Mouse (Mus musculus): ENCODE results near the gene Ptger4.

Gene Ptger4

GRCm38 (mm10) chr15:5243959-5244905 lies at the start of gene Ptger4:
Ptger4 (minus strand) TSS chr15:5244187.
- peak; percentile 88 for DNase-seq (ENCODE audit: low read depth, low spot score)

GRCm38 (mm10) chr15:5288412-5288811 lies 44.4 kb upstream of the Ptger4 start:
- DNase-seq (ENCODE audit: low read depth, low spot score): no peak

GRCm38 (mm10) chr15:5287072-5287471 lies 43.1 kb upstream of the Ptger4 start:
- no peak for DNase-seq (ENCODE audit: low read depth, low spot score)

- no peak for DNase-seq (ENCODE audit: low read depth, low spot score)
Measured at GRCm38 (mm10) chr15:5281316-5281715, 37.3 kb upstream of the Ptger4 start.

- DNase-seq (ENCODE audit: low read depth, low spot score): no peak
Measured at GRCm38 (mm10) chr15:5279831-5280230, 35.8 kb upstream of the Ptger4 start.

- DNase-seq (ENCODE audit: low read depth, low spot score): no peak
Measured at GRCm38 (mm10) chr15:5278525-5278924, 34.5 kb upstream of the Ptger4 start.

GRCm38 (mm10) chr15:5273981-5274380 lies 30.0 kb upstream of the Ptger4 start:
- no peak for DNase-seq (ENCODE audit: low read depth, low spot score)

- DNase-seq (ENCODE audit: low read depth, low spot score): no peak
Measured at GRCm38 (mm10) chr15:5266095-5266494, 22.1 kb upstream of the Ptger4 start.

GRCm38 (mm10) chr15:5262874-5263504 lies 19.0 kb upstream of the Ptger4 start:
- DNase-seq (ENCODE audit: low read depth, low spot score): no peak

GRCm38 (mm10) chr15:5262095-5262667 lies 18.2 kb upstream of the Ptger4 start:
- DNase-seq (ENCODE audit: low read depth, low spot score): no peak

- no peak for DNase-seq (ENCODE audit: low read depth, low spot score)
Measured at GRCm38 (mm10) chr15:5261004-5261403, 17.0 kb upstream of the Ptger4 start.

GRCm38 (mm10) chr15:5260183-5260582 lies 16.2 kb upstream of the Ptger4 start:
- DNase-seq (ENCODE audit: low read depth, low spot score): no peak

- no peak for DNase-seq (ENCODE audit: low read depth, low spot score)
Measured at GRCm38 (mm10) chr15:5250182-5250581, 6.2 kb upstream of the Ptger4 start.

GRCm38 (mm10) chr15:5243036-5243958 lies 690 bp downstream of the Ptger4 start:
- no peak for DNase-seq (ENCODE audit: low read depth, low spot score)

- no peak for DNase-seq (ENCODE audit: low read depth, low spot score)
Measured at GRCm38 (mm10) chr15:5242241-5243035, 1.5 kb downstream of the Ptger4 start.

- peak; percentile 55 for DNase-seq (ENCODE audit: low read depth, low spot score)
Measured at GRCm38 (mm10) chr15:5241304-5242201, 2.4 kb downstream of the Ptger4 start.

- no peak for DNase-seq (ENCODE audit: low read depth, low spot score)
Measured at GRCm38 (mm10) chr15:5240360-5240759, 3.6 kb downstream of the Ptger4 start.

GRCm38 (mm10) chr15:5239901-5240300 lies 4.1 kb downstream of the Ptger4 start:
- no peak for DNase-seq (ENCODE audit: low read depth, low spot score)

- DNase-seq (ENCODE audit: low read depth, low spot score): no peak
Measured at GRCm38 (mm10) chr15:5239361-5239760, 4.6 kb downstream of the Ptger4 start.

- no peak for DNase-seq (ENCODE audit: low read depth, low spot score)
Measured at GRCm38 (mm10) chr15:5238553-5238952, 5.4 kb downstream of the Ptger4 start.
